ENCODE assay signal across 18 mouse cellular contexts in genomic region chr1:120613461-120614306, GRCm38 (mm10). TPM values are rescaled to one million over a fixed set of nuclear protein-coding genes. Genes with fewer than 3 reads are reported as not detected.
DNase-seq lines count a peak whose midpoint lies in the region; ATAC-seq and TF ChIP-seq lines count a peak whose summit lies in the region.
"Had no signal": no experiment of that assay in that cellular context is flagged by ENCODE, and none has a peak within 500 bp of the region (broad histone marks: within the 10 kb centered on the region; RNA-seq: fewer than 3 reads in every experiment).

No protein-coding gene starts in this region.

- H3K27me3 ChIP-seq in intestine, embryonic 14.5 days (replicated peaks; ENCODE audit: control insufficient read depth, insufficient read depth, low read length) = peaks cover 100% of the 10 kb centered on the region
- peaks cover 99% of the 10 kb centered on the region for H3K27me3 ChIP-seq in intestine, postnatal 0 days (replicated peaks; ENCODE audit: control insufficient read depth, insufficient read depth, low read length)
- peaks cover 100% of the 10 kb centered on the region for H3K27me3 ChIP-seq in limb, embryonic 12.5 days
- H3K27me3 ChIP-seq in midbrain, embryonic 16.5 days (ENCODE audit: control insufficient read depth, insufficient read depth, low read depth, low read length) = peaks cover 89% of the 10 kb centered on the region
- H3K27me3 ChIP-seq in kidney, adult 2 months (replicated peaks; ENCODE audit: control insufficient read depth, insufficient read depth, low read length) = 0 out of 2 replicates have a peak, but pooled peaks cover 1% of the 10 kb centered on the region

- H3K4me2 ChIP-seq in intestine, embryonic 14.5 days (ENCODE audit: low read length) = no peak overlapping the region
- no peak overlapping the region for H3K4me2 ChIP-seq in intestine, postnatal 0 days (replicated peaks; ENCODE audit: low read depth)
- H3K4me2 ChIP-seq in limb, embryonic 12.5 days = peak overlapping the region; percentile 24
- H3K4me2 ChIP-seq in midbrain, embryonic 16.5 days (ENCODE audit: low read length) = peak overlapping the region; percentile 24; the same call in 1 of the 2 replicates
- H3K4me2 ChIP-seq: hindbrain, embryonic 15.5 days; neural tube, embryonic 12.5 days; stomach, embryonic 15.5 days had no signal

- H3K9me3 ChIP-seq in intestine, embryonic 14.5 days (ENCODE audit: control insufficient read depth, low read length) = no peaks in the 10 kb centered on the region
- H3K9me3 ChIP-seq in intestine, postnatal 0 days (ENCODE audit: control insufficient read depth) = no peaks in the 10 kb centered on the region
- H3K9me3 ChIP-seq in limb, embryonic 12.5 days = no peaks in the 10 kb centered on the region
- H3K9me3 ChIP-seq in midbrain, embryonic 16.5 days (replicated peaks; ENCODE audit: control insufficient read depth, low read length, poor library complexity, severe bottlenecking) = no peaks in the 10 kb centered on the region
- H3K9me3 ChIP-seq: hindbrain, embryonic 15.5 days; neural tube, embryonic 12.5 days; stomach, embryonic 15.5 days had no signal

- WGBS in intestine, embryonic 14.5 days = 1% methylated on average over 32 of the region's 32 CpGs
- WGBS in intestine, postnatal 0 days = under 1% methylated on average over 32 of the region's 32 CpGs
- WGBS in limb, embryonic 12.5 days = 2% methylated on average over 32 of the region's 32 CpGs
- 6% methylated on average over 32 of the region's 32 CpGs for WGBS in midbrain, embryonic 16.5 days
- 6% methylated on average over 32 of the region's 32 CpGs for WGBS in kidney, adult 2 months

- DNase-seq in embryo, embryonic 10.5 days (ENCODE audit: low spot score) = peak; percentile 29
- DNase-seq in embryo, embryonic 9.5 days (ENCODE audit: extremely low spot score) = no peak
- DNase-seq in intestine, embryonic 14.5 days (ENCODE audit: low spot score) = no peak
- DNase-seq in thymus, postnatal 4 days = no peak
- no peak for DNase-seq in kidney, adult 2 months
- DNase-seq: cerebellum, adult 2 months; forebrain, postnatal 0 days; gastrocnemius, postnatal 10 days; kidney, postnatal 14 days had no signal

- no peak for TF ChIP-seq POLR2A in kidney, adult 2 months (IDR thresholded peaks at IDR 0.05; ENCODE audit: low read depth, low read length)

- no peak for TF ChIP-seq CTCF in intestine, postnatal 0 days (IDR thresholded peaks at IDR 0.05; ENCODE audit: low read depth)
- no peak for TF ChIP-seq CTCF in kidney, adult 2 months (conservative IDR thresholded peaks at IDR 0.05; ENCODE audit: insufficient read depth, insufficient read length, low read depth, low read length)

- H3K27ac ChIP-seq in intestine, embryonic 14.5 days (ENCODE audit: low read depth) = no peak overlapping the region
- H3K27ac ChIP-seq in intestine, postnatal 0 days (ENCODE audit: low read depth, low read length) = no peak overlapping the region
- no peak overlapping the region for H3K27ac ChIP-seq in limb, embryonic 12.5 days
- no peak overlapping the region for H3K27ac ChIP-seq in midbrain, embryonic 16.5 days (ENCODE audit: low read length)
- no peak overlapping the region for H3K27ac ChIP-seq in kidney, adult 2 months (ENCODE audit: insufficient read depth, low read depth, low read length)
- H3K27ac ChIP-seq: hindbrain, embryonic 15.5 days; neural tube, embryonic 12.5 days; stomach, embryonic 15.5 days had no signal

- no peak overlapping the region for H3K4me3 ChIP-seq in intestine, embryonic 14.5 days (ENCODE audit: low read depth, low read length)
- no peak overlapping the region for H3K4me3 ChIP-seq in intestine, postnatal 0 days (ENCODE audit: low read depth, low read length)
- H3K4me3 ChIP-seq in limb, embryonic 12.5 days (replicated peaks) = 0 out of 2 replicates have a peak overlapping the region, but pooled peaks have one; percentile 4
- no peak overlapping the region for H3K4me3 ChIP-seq in midbrain, embryonic 16.5 days (ENCODE audit: low read depth, low read length)
- no peak overlapping the region for H3K4me3 ChIP-seq in kidney, adult 2 months (ENCODE audit: insufficient read depth, low read depth, low read length)
- H3K4me3 ChIP-seq: hindbrain, embryonic 15.5 days; megakaryocyte, embryonic 14.5 days; neural tube, embryonic 12.5 days; stomach, embryonic 15.5 days had no signal

- 0 out of 2 replicates have a peak, but pooled peaks have one; percentile 30 for ATAC-seq in intestine, embryonic 14.5 days (replicated peaks; ENCODE audit: low FRiP score, low TSS enrichment, low read depth)
- no peak for ATAC-seq in intestine, postnatal 0 days
- no peak for ATAC-seq in limb, embryonic 12.5 days (ENCODE audit: insufficient number of reproducible peaks, insufficient read depth, low FRiP score, low TSS enrichment, low read depth)
- ATAC-seq in midbrain, embryonic 16.5 days = no peak
- ATAC-seq: forebrain, postnatal 0 days had no signal

- H3K36me3 ChIP-seq in intestine, embryonic 14.5 days (ENCODE audit: control insufficient read depth, insufficient read depth, low read length) = no peaks in the 10 kb centered on the region
- H3K36me3 ChIP-seq in intestine, postnatal 0 days (ENCODE audit: control insufficient read depth, insufficient read depth) = no peaks in the 10 kb centered on the region
- no peaks in the 10 kb centered on the region for H3K36me3 ChIP-seq in limb, embryonic 12.5 days
- no peaks in the 10 kb centered on the region for H3K36me3 ChIP-seq in midbrain, embryonic 16.5 days (ENCODE audit: control insufficient read depth, insufficient read depth, low read length)
- no peaks in the 10 kb centered on the region for H3K36me3 ChIP-seq in kidney, adult 2 months (ENCODE audit: control insufficient read depth, insufficient read depth, low read length)
- H3K36me3 ChIP-seq: hindbrain, embryonic 15.5 days; neural tube, embryonic 12.5 days; stomach, embryonic 15.5 days had no signal

- no peak overlapping the region for H3K9ac ChIP-seq in intestine, embryonic 14.5 days (ENCODE audit: low read length)
- no peak overlapping the region for H3K9ac ChIP-seq in intestine, postnatal 0 days (ENCODE audit: low read depth, low read length)
- no peak overlapping the region for H3K9ac ChIP-seq in limb, embryonic 12.5 days (replicated peaks)
- 0 out of 2 replicates have a peak overlapping the region, but pooled peaks have one; percentile 4 for H3K9ac ChIP-seq in midbrain, embryonic 16.5 days (ENCODE audit: low read depth, low read length)
- H3K9ac ChIP-seq: forebrain, postnatal 0 days; hindbrain, embryonic 15.5 days; neural tube, embryonic 12.5 days; stomach, embryonic 15.5 days had no signal

- H3K4me1 ChIP-seq in intestine, embryonic 14.5 days (replicated peaks; ENCODE audit: control insufficient read depth, insufficient read depth, low read length) = no peaks in the 10 kb centered on the region
- H3K4me1 ChIP-seq in intestine, postnatal 0 days (replicated peaks; ENCODE audit: control insufficient read depth, insufficient read depth, low read length) = no peaks in the 10 kb centered on the region
- H3K4me1 ChIP-seq in limb, embryonic 12.5 days (replicated peaks) = peaks cover 8% of the 10 kb centered on the region
- 0 out of 2 replicates have a peak, but pooled peaks cover 2% of the 10 kb centered on the region for H3K4me1 ChIP-seq in midbrain, embryonic 16.5 days (ENCODE audit: control insufficient read depth, insufficient read depth, low read length)
- no peaks in the 10 kb centered on the region for H3K4me1 ChIP-seq in kidney, adult 2 months (ENCODE audit: control insufficient read depth, insufficient read depth, low read length)
- H3K4me1 ChIP-seq: neural tube, embryonic 12.5 days; stomach, embryonic 15.5 days had no signal

RNA-seq across cellular contexts. Expression of gene En1, which starts 11.5 kb away (rescaled TPM):
- polyA plus RNA-seq in intestine, embryonic 14.5 days (2014; fragmentation: Nextera tagmentation; extraction: Ambion mirVana) = not detected in 2 replicates
- polyA plus RNA-seq in intestine, postnatal 0 days (2015; fragmentation: Nextera tagmentation; extraction: Ambion mirVana) = not detected in 2 replicates
- 1.8 TPM in 2 replicates for polyA plus RNA-seq in limb, embryonic 12.5 days (2016; fragmentation: Nextera tagmentation; extraction: Ambion mirVana)
- polyA plus RNA-seq in midbrain, embryonic 16.5 days (2015; fragmentation: Nextera tagmentation; extraction: Ambion mirVana) = 5.9 and 7.6 TPM in 2 replicates
- polyA plus RNA-seq in kidney, adult 2 months (2012; rRNA removed) = 0.08 TPM in 1 of 2 replicates, not detected in the other
- polyA plus RNA-seq: liver, adult 2 months; small intestine, adult 2 months had no signal

Comparison
In these comparisons a context has a peak if more than half of its experiments do, and no peak if none do; other contexts are left out.
1. H3K4me2 ChIP-seq: peak in limb, embryonic 12.5 days (single experiment) and midbrain, embryonic 16.5 days (single experiment); none in intestine, embryonic 14.5 days (single experiment) and intestine, postnatal 0 days (single experiment).